Mouse (Mus musculus): Measurements from ENCODE around the gene Olfr1394.
"Not testable (repeated sequence)": the region's sequence is repeated elsewhere in the genome, so short reads cannot be mapped to it uniquely, and the experiment has no call there.

The Olfr1394 gene

GRCm38 (mm10) chr11:49189737-49190136 is 35.6 kb downstream of the Olfr1394 start:
- peak; percentile 31 to 57 for DNase-seq (ENCODE audit: low spot score in 2 of 2)

DNA sequence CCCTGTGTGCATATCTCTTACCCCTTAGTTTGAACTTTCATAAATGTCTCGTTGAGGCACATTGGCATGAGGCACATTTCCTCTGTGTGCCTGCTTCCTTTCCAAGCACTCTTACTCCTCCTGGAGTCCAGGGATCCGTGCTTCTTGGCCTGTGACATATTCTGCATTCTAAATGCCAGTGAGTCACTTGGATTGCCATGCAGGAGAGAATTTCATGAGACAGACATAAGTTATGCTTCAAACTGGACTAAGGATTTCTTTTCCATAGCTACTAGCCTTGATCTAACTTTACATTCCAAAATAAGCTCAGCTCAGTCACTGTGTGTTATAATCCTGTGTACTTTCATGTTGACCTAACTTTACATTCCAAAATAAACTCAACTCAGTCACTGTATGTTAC is 36.9 kb downstream of the Olfr1394 start:
- DNase-seq (ENCODE audit: low spot score in 2 of 2), result no peak

DNA sequence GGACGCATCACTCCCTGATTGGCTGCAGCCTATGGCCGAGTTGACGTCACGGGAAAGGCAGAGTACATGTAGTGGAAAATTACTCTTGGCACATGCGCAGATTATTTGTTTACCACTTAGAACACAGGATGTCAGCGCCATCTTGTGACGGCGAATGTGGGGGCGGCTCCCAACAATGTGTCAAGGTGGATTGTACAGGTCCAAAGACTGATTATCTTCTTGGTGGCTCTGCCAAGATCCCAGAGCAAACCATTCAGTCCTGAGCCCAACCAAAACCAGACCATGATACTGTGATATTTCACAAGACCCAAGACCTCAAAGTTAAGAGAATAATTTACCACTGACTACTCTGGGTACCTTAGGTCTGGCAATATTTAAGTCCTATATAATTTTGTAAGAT is 40.6 kb downstream of the Olfr1394 start:
- not testable (repeated sequence) for DNase-seq (ENCODE audit: low spot score in 2 of 2)

DNA sequence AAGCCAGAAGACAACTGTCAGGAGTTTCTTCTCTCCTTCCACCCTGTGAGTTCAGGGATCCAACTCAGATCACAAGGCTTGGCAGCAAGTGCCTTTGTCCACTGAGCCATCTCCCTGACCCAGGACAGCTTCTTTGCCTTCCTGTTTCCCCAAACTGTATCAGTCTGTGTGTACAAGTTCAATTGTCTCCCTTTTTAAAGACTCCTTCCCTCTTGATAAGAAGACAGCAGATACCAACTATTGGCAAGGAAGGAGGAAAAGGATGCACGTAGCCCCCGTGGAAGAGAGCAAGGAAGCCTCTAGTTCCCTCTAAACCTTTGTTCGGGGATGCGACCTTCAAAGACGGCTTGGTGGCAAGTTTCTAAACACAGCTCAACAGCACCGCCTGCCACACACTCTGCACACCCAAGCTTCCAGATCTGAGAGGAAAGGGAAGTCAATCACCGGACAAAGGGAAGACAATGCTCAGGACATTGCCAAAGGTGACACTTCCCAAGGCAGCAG is 41.7 kb downstream of the Olfr1394 start:
- no peak for DNase-seq (ENCODE audit: low spot score in 2 of 2)

- no peak for DNase-seq (ENCODE audit: low spot score in 2 of 2)
These were observed 46.5 kb downstream of the Olfr1394 start for GRCm38 (mm10) chr11:49200666-49201065.

DNA sequence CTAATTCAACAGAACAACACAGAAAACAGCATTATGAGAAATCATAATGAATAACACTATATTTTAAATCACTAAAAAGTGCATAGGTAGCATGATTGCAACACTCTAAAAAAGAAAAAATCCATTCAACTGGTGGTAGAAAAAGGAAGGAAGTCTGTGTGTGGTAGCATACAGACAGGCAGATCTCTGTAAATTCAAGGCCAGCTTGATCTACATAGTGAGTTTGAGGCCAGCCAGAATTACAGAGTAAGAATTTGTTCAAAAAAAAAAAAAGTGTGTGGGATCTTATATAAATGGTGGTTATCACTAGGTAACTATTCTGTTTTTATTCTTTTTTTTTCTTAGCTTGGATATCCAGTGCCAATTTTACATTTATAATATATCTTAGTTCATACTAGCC is 47.0 kb downstream of the Olfr1394 start:
- no peak for DNase-seq (ENCODE audit: low spot score in 2 of 2)

- DNase-seq (ENCODE audit: low spot score in 2 of 2), result no peak
These were observed 47.9 kb downstream of the Olfr1394 start for GRCm38 (mm10) chr11:49202071-49202470.

DNA sequence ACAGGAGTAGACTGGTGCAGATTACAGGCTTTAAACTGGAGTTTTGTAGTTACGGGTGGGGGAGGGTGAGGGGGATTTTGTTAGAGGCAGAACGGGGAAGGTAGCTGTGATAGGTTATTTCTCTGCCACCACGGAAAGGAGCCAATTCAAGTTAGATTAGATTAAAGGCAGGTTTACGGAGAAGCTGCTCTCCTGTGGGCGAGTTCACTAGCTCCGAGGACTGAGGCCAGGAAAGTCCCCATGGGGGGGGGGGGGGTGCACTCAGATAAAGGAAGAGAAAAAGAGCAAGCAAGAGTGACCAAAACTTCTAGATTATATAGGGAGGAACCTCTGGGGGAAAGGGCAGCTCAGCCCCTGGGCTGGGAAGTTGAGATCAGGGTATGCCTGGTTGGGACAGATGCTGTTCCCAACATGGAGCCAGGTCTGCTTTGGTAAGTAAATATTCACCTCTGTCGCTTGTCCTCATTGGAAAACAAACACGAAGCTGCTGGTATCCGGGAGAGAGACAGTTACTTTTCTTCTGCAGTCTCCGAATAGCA is 48.4 kb downstream of the Olfr1394 start:
- DNase-seq (ENCODE audit: low spot score in 2 of 2), result peak in 1 of 2 experiments; percentile 12

GRCm38 (mm10) chr11:49203129-49203768 is 49.1 kb downstream of the Olfr1394 start, which contains the start of gene Zfp62:
TSS of gene Zfp62 (plus strand) at chr11:49203292.
- peak; percentile 89 to 91 for DNase-seq (ENCODE audit: low spot score in 2 of 2)

GRCm38 (mm10) chr11:49203771-49204497 is 49.8 kb downstream of the Olfr1394 start:
- no peak for DNase-seq (ENCODE audit: low spot score in 2 of 2)

DNA sequence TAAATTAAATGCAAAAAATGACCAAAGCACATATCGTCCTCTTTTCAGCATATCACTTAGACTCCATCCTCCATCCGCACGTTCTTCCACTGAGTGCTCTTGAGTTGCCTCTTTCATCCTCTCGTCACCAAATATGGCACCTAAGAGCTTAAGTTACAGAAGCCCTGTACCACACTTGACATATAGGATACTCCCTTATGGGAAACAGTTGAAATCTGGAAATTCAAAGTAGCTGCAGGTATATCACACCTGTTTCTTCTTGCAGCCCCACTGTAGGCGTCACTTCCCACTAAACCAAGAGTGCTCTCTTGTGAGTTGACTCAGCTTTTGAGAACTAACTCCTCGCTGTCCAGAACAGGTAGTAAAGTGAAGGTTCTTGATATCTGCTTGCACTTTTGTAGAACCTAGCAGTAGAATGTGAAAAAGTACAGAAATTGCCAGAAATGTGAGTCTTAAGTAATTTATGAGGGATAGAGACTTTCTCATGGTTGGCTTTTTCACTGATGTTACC is 51.0 kb downstream of the Olfr1394 start:
- no peak for DNase-seq (ENCODE audit: low spot score in 2 of 2)

- no peak for DNase-seq (ENCODE audit: low spot score in 2 of 2)
These were observed 53.3 kb downstream of the Olfr1394 start for GRCm38 (mm10) chr11:49207495-49207894.
